Mouse (Mus musculus) liver, postnatal 0 days (tissue): ENCODE data around the gene Uri1. TPM values are rescaled to one million over a fixed set of nuclear protein-coding genes. Genes with fewer than 3 reads are reported as not detected.

Experiments
- ATAC-seq: fragments of 200-750 bp; cut with Nextera tagmentation; 2 replicates; pipeline ENCODE4 v1.8.0; 2017; ENCODE audit warnings: mild to moderate bottlenecking, moderate library complexity
- DNase-seq: peaks from one replicate; pipeline ENCODE4 v3.0.0-alpha.2; 2016
- H3K27ac ChIP-seq: fragments of 300-500 bp; sonication (generic); 2 replicates; pipeline ENCODE4 v1.5.1; 2014; ENCODE audit warnings: antibody characterized with exemption, moderate library complexity, mild to moderate bottlenecking, low read depth
- H3K27me3 ChIP-seq: fragments of 300-500 bp; sonication (generic); 2 replicates; pipeline ENCODE4 v1.6.1; 2014; ENCODE audit warnings: low read length, control low read depth, mixed read lengths; ENCODE audit not compliant: insufficient read depth
- H3K36me3 ChIP-seq: fragments of 300-500 bp; sonication (generic); replicated peaks from 2 replicates; pipeline ENCODE4 v1.6.1; 2014; ENCODE audit warnings: mild to moderate bottlenecking, control low read depth, low read length, moderate library complexity, mixed read lengths; ENCODE audit not compliant: insufficient read depth
- H3K4me1 ChIP-seq: fragments of 300-500 bp; sonication (generic); 2 replicates; pipeline ENCODE4 v1.6.1; 2014; ENCODE audit warnings: antibody characterized with exemption, mild to moderate bottlenecking, control low read depth; ENCODE audit not compliant: insufficient read depth
- H3K4me2 ChIP-seq: fragments of 300-500 bp; sonication (generic); 2 replicates; pipeline ENCODE4 v1.6.1; 2014; ENCODE audit warnings: low read depth, mild to moderate bottlenecking, low read length, moderate library complexity, mixed read lengths
- H3K4me3 ChIP-seq: fragments of 300-500 bp; sonication (generic); 2 replicates; pipeline ENCODE4 v1.5.1; 2014; ENCODE audit warnings: low read depth, low read length
- H3K9ac ChIP-seq: fragments of 300-500 bp; sonication (generic); replicated peaks from 2 replicates; pipeline ENCODE4 v1.6.1; 2014; ENCODE audit warnings: mild to moderate bottlenecking, moderate library complexity
- H3K9me3 ChIP-seq: fragments of 300-500 bp; sonication (generic); 2 replicates; pipeline ENCODE4 v1.6.1; 2016; ENCODE audit warnings: mild to moderate bottlenecking, control low read depth, low read length, mixed read lengths
- CTCF ChIP-seq: sonication (generic); IDR thresholded peaks from 2 replicates; pipeline ENCODE4 v1.5.1; 2016; ENCODE audit warnings: antibody characterized with exemption, low read depth
- EP300 ChIP-seq: IDR thresholded peaks from 2 replicates; pipeline ENCODE4 v1.6.1; 2016; ENCODE audit warnings: antibody characterized with exemption, low read depth, mild to moderate bottlenecking
- WGBS: fragments of 180-500 bp; shearing (Covaris S2); extraction: QIAGEN DNeasy Blood & Tissue Kit; methylation state at CpG from one replicate; pipeline ENCODE4 v1.1.7; 2014; ENCODE audit not compliant: insufficient replicate concordance; 5-methylcytosine and 5-hydroxymethylcytosine counted together
- polyA plus RNA-seq: library from polyadenylated mRNA; unstranded; fragments of >200 nt; fragmentation: Nextera tagmentation; extraction: Ambion mirVana; gene quantifications from 2 replicates; pipeline ENCODE4 v1.2.1, GENCODE M21; 2015

Gene Uri1
- polyA plus RNA-seq, 1 experiment from 2014 or later, result 15.1 TPM

DNA sequence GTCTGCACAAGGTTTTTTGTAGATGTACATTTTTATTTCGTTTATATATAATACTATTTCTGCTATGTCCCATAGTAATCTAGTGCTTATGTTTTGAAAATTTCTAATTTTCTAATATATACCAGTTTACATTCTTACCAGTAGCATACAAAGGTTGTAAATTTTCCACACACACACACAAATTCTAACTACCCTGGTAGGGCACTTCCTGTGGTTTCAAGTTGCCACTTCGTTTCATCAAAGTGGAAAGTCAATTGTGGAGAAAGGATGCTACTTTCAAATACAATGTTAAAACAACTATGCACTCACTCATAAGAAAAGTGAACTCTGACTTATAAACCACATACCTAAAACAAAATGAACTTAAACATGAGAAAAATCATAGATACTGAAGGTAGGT lies 45.7 kb downstream of the Uri1 start:
- DNase-seq, result no peak
- TF ChIP-seq EP300, result no peak
- no peak for TF ChIP-seq CTCF
- Histone ChIP-seq H3K27me3 (no peaks in the 10 kb centered on the region), H3K9me3 (no peaks in the 10 kb centered on the region), H3K4me3 (no peak overlapping the region), H3K36me3 (peaks cover 11% of the 10 kb centered on the region; the same call in 1 of the 2 replicates), H3K27ac (no peak overlapping the region), H3K9ac (no peak overlapping the region), H3K4me2 (no peak overlapping the region), H3K4me1 (no peaks in the 10 kb centered on the region)
- ATAC-seq, result no peak
- WGBS, result 76% methylated on average over 2 of the region's 2 CpGs

DNA sequence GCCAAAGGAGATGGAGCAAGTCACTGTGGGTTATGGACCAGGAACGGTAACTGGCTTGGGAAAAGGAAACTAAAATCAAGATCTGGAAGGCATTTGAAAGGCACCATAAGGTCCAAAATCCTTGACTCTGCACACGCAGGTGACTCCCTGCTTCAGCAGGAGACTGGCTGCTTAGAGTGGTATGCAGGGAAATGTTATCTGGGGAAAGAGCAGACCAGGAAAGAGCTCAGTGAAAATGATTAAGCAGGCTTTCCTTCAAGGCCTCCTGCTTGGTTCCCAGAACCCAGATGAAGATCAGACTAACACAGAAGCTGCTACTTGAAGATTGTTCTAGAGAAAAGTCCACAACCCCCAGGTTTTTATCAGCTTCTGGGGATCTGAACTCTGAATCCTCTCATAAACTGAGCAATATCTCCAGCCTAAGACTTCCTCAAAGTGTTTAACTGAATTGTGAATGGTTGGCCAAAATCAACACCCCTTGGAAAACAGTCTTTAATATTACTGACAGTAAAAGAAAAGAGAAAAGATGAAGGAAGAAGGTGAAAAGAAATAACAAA lies 50.3 kb downstream of the Uri1 start:
- ATAC-seq, result no peak
- Histone ChIP-seq H3K36me3 (0 out of 2 replicates have a peak, but pooled peaks cover 4% of the 10 kb centered on the region), H3K4me3 (no peak overlapping the region), H3K4me1 (peaks cover 7% of the 10 kb centered on the region), H3K9ac (no peak overlapping the region), H3K4me2 (no peak overlapping the region), H3K9me3 (no peaks in the 10 kb centered on the region), H3K27me3 (no peaks in the 10 kb centered on the region), H3K27ac (no peak overlapping the region)
- DNase-seq, result no peak
- 72% methylated on average over 2 of the region's 2 CpGs for WGBS
- TF ChIP-seq EP300 (no peak), CTCF (no peak)

DNA sequence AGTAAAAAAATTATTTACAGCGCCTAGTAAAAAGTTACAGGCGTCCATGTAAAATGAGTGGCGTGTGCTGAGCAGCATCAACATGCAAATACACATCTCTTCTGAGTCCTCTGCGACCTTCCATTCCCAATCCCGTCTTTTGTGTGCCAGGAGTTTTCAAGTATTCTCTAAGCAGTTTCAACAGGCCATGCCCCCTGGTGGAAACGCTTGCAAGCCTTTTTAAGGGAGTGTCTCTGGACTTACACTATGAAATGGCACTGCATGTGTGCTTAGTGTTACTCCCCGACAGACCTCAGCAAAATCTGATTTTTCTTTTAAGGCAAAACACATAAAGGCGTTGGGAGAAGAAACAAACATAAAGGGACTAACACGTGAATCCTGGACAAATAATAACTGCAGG lies 50.8 kb downstream of the Uri1 start:
- no peak overlapping the region for H3K4me3 ChIP-seq
- no peak overlapping the region for H3K4me2 ChIP-seq
- no peak overlapping the region for H3K27ac ChIP-seq
- WGBS, result 82% methylated on average over 9 of the region's 9 CpGs
- H3K27me3 ChIP-seq, result no peaks in the 10 kb centered on the region
- no peaks in the 10 kb centered on the region for H3K9me3 ChIP-seq
- no peak overlapping the region for H3K9ac ChIP-seq
- 0 out of 2 replicates have a peak, but pooled peaks have one; percentile 11 for TF ChIP-seq CTCF
- TF ChIP-seq EP300, result no peak
- ATAC-seq (no peak), DNase-seq (no peak)
- H3K4me1 ChIP-seq, result peaks cover 7% of the 10 kb centered on the region
- H3K36me3 ChIP-seq, result 0 out of 2 replicates have a peak, but pooled peaks cover 3% of the 10 kb centered on the region

DNA sequence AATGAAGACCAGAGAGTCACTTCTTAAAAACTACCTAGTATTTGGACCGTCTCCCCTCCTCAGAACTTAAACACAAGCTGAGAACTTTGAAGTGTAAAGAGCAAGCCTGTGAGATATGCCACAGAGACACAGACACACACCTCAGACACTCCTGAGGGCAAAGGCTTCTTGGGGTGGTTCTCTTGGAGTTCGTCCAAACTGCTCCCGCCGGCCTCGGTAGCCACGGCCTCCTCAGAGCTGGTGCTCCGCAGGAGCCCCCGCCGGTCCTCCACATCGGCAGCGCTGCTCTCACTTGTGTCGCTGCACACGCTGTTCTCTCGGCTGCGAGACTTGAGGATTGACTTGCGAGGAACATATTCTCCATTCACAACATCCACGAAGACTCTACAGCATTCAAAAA lies 61.0 kb downstream of the Uri1 start:
- 89% methylated on average over 17 of the region's 17 CpGs for WGBS
- Histone ChIP-seq H3K4me2 (no peak overlapping the region), H3K4me1 (no peaks in the 10 kb centered on the region), H3K9me3 (no peaks in the 10 kb centered on the region), H3K36me3 (peaks cover 32% of the 10 kb centered on the region), H3K27ac (no peak overlapping the region), H3K27me3 (no peaks in the 10 kb centered on the region), H3K9ac (no peak overlapping the region), H3K4me3 (no peak overlapping the region)
- TF ChIP-seq EP300 (no peak), CTCF (no peak)
- DNase-seq (no peak), ATAC-seq (no peak)

DNA sequence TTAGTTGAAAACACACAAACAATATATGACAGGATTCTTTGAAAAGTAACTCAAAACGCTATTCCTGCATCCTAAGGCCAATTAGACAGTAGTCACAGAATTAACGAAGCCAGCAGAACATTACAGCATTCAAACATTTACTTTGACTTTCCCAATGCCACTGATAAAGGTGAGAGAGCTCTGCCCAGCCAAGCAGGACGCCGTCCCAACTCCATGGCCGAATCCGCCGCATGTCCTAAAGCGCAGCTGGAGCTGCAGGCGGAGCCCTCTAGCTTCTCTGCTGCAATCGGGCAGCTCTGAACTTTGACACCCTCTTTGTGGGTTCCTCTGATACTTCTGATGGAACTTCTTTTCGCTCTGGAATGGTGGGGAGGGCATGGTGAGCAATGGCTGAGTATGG lies 62.1 kb downstream of the Uri1 start:
- TF ChIP-seq CTCF (no peak), EP300 (no peak)
- peak; percentile 55; the same call in 1 of the 2 replicates for ATAC-seq

DNA sequence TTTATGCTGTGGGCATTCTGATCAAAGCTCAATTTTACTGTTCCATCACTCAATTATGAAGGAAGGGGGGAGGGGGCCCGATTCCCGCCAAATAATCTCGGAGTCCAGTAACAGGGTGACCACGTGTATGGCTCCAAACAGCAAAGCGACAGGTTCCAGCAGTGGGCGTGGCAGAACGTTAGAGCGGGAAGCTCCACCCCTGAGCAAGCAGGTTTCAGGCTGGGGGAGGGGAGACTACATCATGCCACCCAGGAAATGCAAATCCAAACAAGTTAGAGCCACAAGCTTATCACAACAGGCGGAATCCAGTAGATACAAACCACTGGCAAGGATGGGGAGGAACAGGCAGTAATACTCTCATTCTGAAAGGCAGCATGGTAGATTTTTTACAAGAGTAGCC lies 71.5 kb downstream of the Uri1 start:
- no peak for TF ChIP-seq EP300
- no peak for TF ChIP-seq CTCF
- no peak overlapping the region for H3K9ac ChIP-seq
- H3K27me3 ChIP-seq, result no peaks in the 10 kb centered on the region
- ATAC-seq, result no peak
- peaks cover 4% of the 10 kb centered on the region for H3K4me1 ChIP-seq
- no peak overlapping the region for H3K4me3 ChIP-seq
- DNase-seq, result no peak
- H3K4me2 ChIP-seq, result no peak overlapping the region
- no peak overlapping the region for H3K27ac ChIP-seq
- WGBS, result 77% methylated on average over 9 of the region's 9 CpGs
- H3K9me3 ChIP-seq, result no peaks in the 10 kb centered on the region
- 0 out of 2 replicates have a peak, but pooled peaks cover 2% of the 10 kb centered on the region for H3K36me3 ChIP-seq

More for the DNA sequence above, 62.1 kb downstream of the Uri1 start:
- no peaks in the 10 kb centered on the region for H3K4me1 ChIP-seq
- no peak overlapping the region for H3K9ac ChIP-seq
- WGBS, result 68% methylated on average over 11 of the region's 11 CpGs
- no peaks in the 10 kb centered on the region for H3K27me3 ChIP-seq
- no peak overlapping the region for H3K4me3 ChIP-seq
- no peaks in the 10 kb centered on the region for H3K9me3 ChIP-seq
- H3K4me2 ChIP-seq, result no peak overlapping the region
- peaks cover 34% of the 10 kb centered on the region for H3K36me3 ChIP-seq
- no peak for DNase-seq
- no peak overlapping the region for H3K27ac ChIP-seq
